Mouse (Mus musculus): ENCODE data around the gene Akr1d1. TPM values are rescaled to one million over a fixed set of nuclear protein-coding genes. Genes with fewer than 3 reads are reported as not detected.

Gene Akr1d1
- polyA plus RNA-seq, 1 experiment from 2014 or later: not detected

DNA sequence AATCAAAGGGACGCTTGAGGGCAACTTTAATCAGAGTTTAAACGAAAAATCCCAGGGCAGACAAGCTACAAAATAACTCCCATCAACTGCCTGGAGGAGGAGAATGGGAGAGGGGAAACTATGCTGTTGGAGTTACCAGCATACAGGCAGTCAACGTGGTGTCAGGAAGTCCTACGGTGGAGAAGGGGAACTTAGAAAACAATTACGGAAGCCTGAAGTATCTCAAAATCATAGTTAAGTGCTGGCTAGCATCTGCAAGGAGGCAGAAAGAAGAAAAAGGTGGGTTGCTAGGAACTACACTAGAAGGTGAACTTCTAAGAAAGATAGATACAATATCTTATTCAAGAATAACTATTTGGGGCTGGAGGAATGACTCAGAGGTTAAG is 74.9 kb downstream of the Akr1d1 start:
- H3K36me3 ChIP-seq (replicated peaks): no peaks in the 10 kb centered on the region
- no peak for DNase-seq (ENCODE audit: low spot score)
- no peaks in the 10 kb centered on the region for H3K27me3 ChIP-seq (replicated peaks; ENCODE audit: low read depth, poor library complexity, severe bottlenecking)
- H3K4me3 ChIP-seq: no peak overlapping the region
- H3K4me1 ChIP-seq: peaks cover 10% of the 10 kb centered on the region
- 68% methylated on average over 5 of the region's 5 CpGs for WGBS
- no peaks in the 10 kb centered on the region for H3K9me3 ChIP-seq
- no peak overlapping the region for H3K27ac ChIP-seq (replicated peaks)

- DNase-seq (ENCODE audit: low spot score): no peak
- Histone ChIP-seq H3K27me3 (replicated peaks; ENCODE audit: low read depth, poor library complexity, severe bottlenecking) (no peaks in the 10 kb centered on the region), H3K36me3 (replicated peaks) (no peaks in the 10 kb centered on the region), H3K4me3 (no peak overlapping the region), H3K9me3 (no peaks in the 10 kb centered on the region), H3K4me1 (peaks cover 10% of the 10 kb centered on the region), H3K27ac (replicated peaks) (peak overlapping the region; percentile 14; the same call in 1 of the 2 replicates)
- 72% methylated on average over 3 of the region's 3 CpGs for WGBS
Measured at GRCm38 (mm10) chr6:37607511-37608289, 77.7 kb downstream of the Akr1d1 start.

DNA sequence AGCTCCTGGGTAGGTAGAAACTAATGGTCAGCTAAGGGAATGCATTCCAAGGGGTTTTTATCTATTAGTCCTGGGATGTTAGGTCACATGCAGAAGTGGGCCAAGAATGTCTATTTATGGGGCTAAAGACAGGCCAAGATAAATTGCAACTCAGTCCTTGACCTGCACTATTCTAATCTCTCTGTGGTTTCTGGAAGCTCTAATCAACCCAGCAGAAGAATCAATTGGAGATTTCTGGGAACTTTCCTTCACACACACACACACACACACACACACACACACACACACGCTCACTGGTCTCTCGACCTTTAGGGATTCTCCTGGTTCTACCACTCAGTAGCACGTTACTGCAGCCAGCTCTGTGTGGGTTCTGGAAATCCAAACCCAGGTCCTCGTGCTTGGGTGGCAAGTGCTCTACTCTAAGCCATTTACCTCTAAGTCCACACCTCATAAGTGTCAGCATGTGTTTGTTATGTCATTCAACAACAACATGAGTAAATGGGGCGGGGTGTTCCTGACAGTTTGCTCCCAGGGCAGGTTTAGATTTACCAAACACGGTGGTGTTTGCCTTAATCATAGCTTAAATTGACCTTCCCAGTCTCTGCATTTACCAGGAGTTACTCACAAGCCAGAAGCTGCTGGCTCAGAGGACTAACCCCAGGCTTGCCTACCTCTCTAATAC is 82.8 kb downstream of the Akr1d1 start:
- DNase-seq (ENCODE audit: low spot score): no peak
- 81% methylated on average over 6 of the region's 6 CpGs for WGBS
- no peaks in the 10 kb centered on the region for H3K36me3 ChIP-seq (replicated peaks)
- no peaks in the 10 kb centered on the region for H3K9me3 ChIP-seq
- peaks cover 9% of the 10 kb centered on the region for H3K4me1 ChIP-seq
- H3K4me3 ChIP-seq: no peak overlapping the region
- no peaks in the 10 kb centered on the region for H3K27me3 ChIP-seq (replicated peaks; ENCODE audit: low read depth, poor library complexity, severe bottlenecking)
- no peak overlapping the region for H3K27ac ChIP-seq (replicated peaks)

DNA sequence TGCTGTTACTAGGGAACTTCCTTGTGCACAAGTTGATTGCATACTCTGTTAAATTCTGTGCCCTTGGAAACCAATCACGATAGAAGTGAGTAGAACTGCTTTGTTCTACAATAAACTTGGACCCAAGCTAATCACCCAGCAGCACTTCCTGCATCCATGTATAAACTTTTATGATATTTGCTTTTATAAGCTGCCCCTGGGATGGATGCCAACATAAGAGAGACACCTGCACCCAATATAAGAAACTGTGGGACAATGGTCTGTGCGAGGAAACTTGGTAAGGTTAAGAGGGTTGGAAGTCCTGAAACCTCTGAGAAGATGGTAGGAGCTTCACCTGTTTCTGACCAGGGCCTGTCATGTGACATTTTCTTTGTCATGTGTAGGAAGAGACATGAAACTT is 85.5 kb downstream of the Akr1d1 start:
- H3K27me3 ChIP-seq (replicated peaks; ENCODE audit: low read depth, poor library complexity, severe bottlenecking): no peaks in the 10 kb centered on the region
- DNase-seq (ENCODE audit: low spot score): no peak
- no peaks in the 10 kb centered on the region for H3K36me3 ChIP-seq (replicated peaks)
- peaks cover 4% of the 10 kb centered on the region for H3K4me1 ChIP-seq
- no peak overlapping the region for H3K4me3 ChIP-seq
- no peaks in the 10 kb centered on the region for H3K9me3 ChIP-seq
- no peak overlapping the region for H3K27ac ChIP-seq (replicated peaks)
- WGBS: 97% methylated on average over 2 of the region's 2 CpGs

- Histone ChIP-seq H3K4me3 (no peak overlapping the region), H3K27me3 (replicated peaks; ENCODE audit: low read depth, poor library complexity, severe bottlenecking) (no peaks in the 10 kb centered on the region), H3K9me3 (no peaks in the 10 kb centered on the region), H3K4me1 (peaks cover 4% of the 10 kb centered on the region), H3K27ac (replicated peaks) (peak overlapping the region; percentile 61), H3K36me3 (replicated peaks) (no peaks in the 10 kb centered on the region)
- no peak for DNase-seq (ENCODE audit: low spot score)
- 96% methylated on average over 7 of the region's 7 CpGs for WGBS
Measured at GRCm38 (mm10) chr6:37616136-37616535, 86.2 kb downstream of the Akr1d1 start.

GRCm38 (mm10) chr6:37617431-37618011 is 87.5 kb downstream of the Akr1d1 start:
- peak overlapping the region; percentile 78 for H3K27ac ChIP-seq (replicated peaks)
- peak; percentile 58 for DNase-seq (ENCODE audit: low spot score)
- no peaks in the 10 kb centered on the region for H3K36me3 ChIP-seq (replicated peaks)
- H3K9me3 ChIP-seq: no peaks in the 10 kb centered on the region
- H3K4me1 ChIP-seq: peaks cover 16% of the 10 kb centered on the region
- 33% methylated on average over 10 of the region's 10 CpGs for WGBS
- no peaks in the 10 kb centered on the region for H3K27me3 ChIP-seq (replicated peaks; ENCODE audit: low read depth, poor library complexity, severe bottlenecking)
- peak overlapping the region; percentile 14; the same call in 1 of the 2 replicates for H3K4me3 ChIP-seq

Other genes starting within 250 kb of the Akr1d1 start
- gene Dgki, start 230.0 kb upstream of the Akr1d1 start, polyA plus RNA-seq (2016; fragmentation: Nextera tagmentation; extraction: Ambion mirVana): 0.56 and 0.59 TPM in 2 replicates
- gene Creb3l2, start 88.0 kb upstream of the Akr1d1 start, polyA plus RNA-seq (2016; fragmentation: Nextera tagmentation; extraction: Ambion mirVana): 12.4 and 12.5 TPM in 2 replicates

Measured in embryonic facial prominence, embryonic 10.5 days (tissue).